Mouse (Mus musculus): Measurements from ENCODE around the gene Olfr735. TPM values are rescaled to one million over a fixed set of nuclear protein-coding genes. Genes with fewer than 3 reads are reported as not detected.

Olfr735 gene
- not detected in 2 replicates for polyA plus RNA-seq (2015; fragmentation: Nextera tagmentation; extraction: Ambion mirVana)

DNA sequence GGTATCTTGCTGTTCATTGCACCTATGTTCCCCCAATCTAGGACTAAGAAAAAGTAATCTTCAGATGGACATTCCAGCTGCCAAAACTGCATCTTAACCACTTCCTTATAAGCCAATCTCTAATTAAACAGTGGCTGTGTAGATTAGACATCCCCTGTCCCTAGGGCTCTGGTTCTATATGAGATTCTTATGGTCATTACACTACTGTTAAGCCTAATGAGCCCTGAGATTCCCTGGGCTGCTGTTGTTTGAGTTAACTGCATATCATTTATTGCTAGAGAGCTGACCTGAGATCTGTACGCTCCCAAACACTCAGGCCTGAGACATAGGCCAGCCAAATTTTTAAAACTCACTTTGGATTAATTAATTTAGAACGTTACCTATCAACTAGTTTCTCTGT lies at the start of gene Olfr735:
Gene Olfr735 (minus strand): TSS at position 77 of the 400 bp plus-strand sequence.
- 72% methylated on average over 2 of the region's 2 CpGs for WGBS
- Histone ChIP-seq H3K4me2 (no peak within 1 kb of the TSS), H3K9ac (no peak within 1 kb of the TSS), H3K9me3 (no peaks in the 10 kb centered on the region), H3K27me3 (no peaks in the 10 kb centered on the region), H3K36me3 (no peaks in the 10 kb centered on the region), H3K27ac (no peak within 1 kb of the TSS), H3K4me1 (no peaks in the 10 kb centered on the region), H3K4me3 (no peak within 1 kb of the TSS)
- ATAC-seq (ENCODE audit: borderline replicate concordance, extremely low read depth, low FRiP score, low TSS enrichment), result no peak

DNA sequence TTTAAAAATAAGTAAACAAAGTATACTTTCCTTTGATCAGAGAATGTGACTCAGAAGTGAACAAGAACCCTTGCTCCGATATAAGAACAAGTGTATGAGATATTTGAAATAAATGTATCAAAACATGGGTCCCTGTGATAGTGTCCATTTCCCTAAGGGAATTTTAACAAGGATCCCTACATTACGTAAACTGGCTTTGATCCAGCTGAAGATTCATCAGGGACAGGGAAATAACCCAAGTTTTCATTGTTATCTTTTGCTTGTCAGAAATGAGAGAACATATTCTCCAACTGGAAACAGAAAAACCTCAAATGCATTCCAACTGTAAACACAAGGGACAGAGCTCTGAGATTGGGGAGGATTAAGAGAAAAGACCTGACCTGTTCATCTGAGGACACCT lies 32.2 kb upstream of the Olfr735 start, which contains the start of gene Olfr736:
Gene Olfr736 (plus strand): TSS at position 301 of the 400 bp plus-strand sequence.
- Histone ChIP-seq H3K27ac (no peak within 1 kb of the TSS), H3K4me2 (no peak within 1 kb of the TSS), H3K4me1 (no peaks in the 10 kb centered on the region), H3K9ac (no peak within 1 kb of the TSS), H3K4me3 (no peak within 1 kb of the TSS), H3K36me3 (no peaks in the 10 kb centered on the region), H3K27me3 (no peaks in the 10 kb centered on the region), H3K9me3 (no peaks in the 10 kb centered on the region)
- WGBS, result 70% methylated on average over 2 of the region's 2 CpGs
- ATAC-seq (ENCODE audit: borderline replicate concordance, extremely low read depth, low FRiP score, low TSS enrichment), result no peak

DNA sequence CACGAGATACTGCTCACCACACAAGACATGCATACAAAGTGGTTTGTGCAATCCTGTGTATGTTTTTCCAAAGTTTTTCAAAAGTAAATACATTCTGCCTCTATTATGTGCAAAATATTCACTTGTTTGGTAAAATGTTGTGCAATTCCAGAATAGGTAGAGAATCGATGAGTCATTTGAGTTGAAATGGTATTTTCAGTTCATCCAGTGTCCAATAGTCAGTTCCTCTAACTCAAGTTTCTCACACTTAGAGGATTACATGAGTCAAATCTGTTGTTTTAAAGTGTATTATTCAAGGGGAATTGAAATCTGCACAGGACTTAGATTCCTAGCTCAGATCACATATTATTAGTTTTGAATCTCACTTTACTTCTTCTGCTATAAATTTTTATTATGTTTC lies 14.9 kb upstream of the Olfr735 start:
- no peak overlapping the region for H3K4me3 ChIP-seq
- no peaks in the 10 kb centered on the region for H3K36me3 ChIP-seq
- no peak overlapping the region for H3K4me2 ChIP-seq
- ATAC-seq (ENCODE audit: borderline replicate concordance, extremely low read depth, low FRiP score, low TSS enrichment), result no peak
- H3K4me1 ChIP-seq, result no peaks in the 10 kb centered on the region
- WGBS, result 75% methylated on average over 2 of the region's 2 CpGs
- H3K27me3 ChIP-seq, result no peaks in the 10 kb centered on the region
- no peak overlapping the region for H3K27ac ChIP-seq
- no peak overlapping the region for H3K9ac ChIP-seq
- H3K9me3 ChIP-seq, result no peaks in the 10 kb centered on the region

DNA sequence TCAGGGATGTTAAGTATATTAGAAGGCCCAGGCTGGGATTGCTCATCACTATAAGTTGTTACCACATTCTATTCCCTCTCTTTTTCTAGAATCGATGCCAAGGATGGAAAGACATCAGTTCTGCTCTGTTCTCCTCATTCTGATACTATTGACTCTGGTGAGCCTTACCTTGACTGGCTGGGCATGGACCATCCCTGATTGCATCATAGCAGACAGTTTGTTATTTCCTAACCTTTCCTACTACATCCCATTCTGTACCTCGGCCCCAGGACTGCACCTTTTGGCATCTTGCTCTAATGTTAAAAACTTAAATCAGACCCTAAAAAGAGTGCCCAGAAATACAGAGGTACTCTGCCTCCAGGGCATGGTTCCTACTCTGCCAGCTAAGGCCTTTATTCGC lies 11.8 kb upstream of the Olfr735 start:
- no peak for ATAC-seq (ENCODE audit: borderline replicate concordance, extremely low read depth, low FRiP score, low TSS enrichment)
- Histone ChIP-seq H3K9ac (no peak overlapping the region), H3K27me3 (no peaks in the 10 kb centered on the region), H3K4me1 (no peaks in the 10 kb centered on the region), H3K4me2 (no peak overlapping the region), H3K27ac (no peak overlapping the region), H3K36me3 (no peaks in the 10 kb centered on the region), H3K4me3 (no peak overlapping the region), H3K9me3 (no peaks in the 10 kb centered on the region)
- WGBS, result 82% methylated on average over 3 of the region's 3 CpGs

DNA sequence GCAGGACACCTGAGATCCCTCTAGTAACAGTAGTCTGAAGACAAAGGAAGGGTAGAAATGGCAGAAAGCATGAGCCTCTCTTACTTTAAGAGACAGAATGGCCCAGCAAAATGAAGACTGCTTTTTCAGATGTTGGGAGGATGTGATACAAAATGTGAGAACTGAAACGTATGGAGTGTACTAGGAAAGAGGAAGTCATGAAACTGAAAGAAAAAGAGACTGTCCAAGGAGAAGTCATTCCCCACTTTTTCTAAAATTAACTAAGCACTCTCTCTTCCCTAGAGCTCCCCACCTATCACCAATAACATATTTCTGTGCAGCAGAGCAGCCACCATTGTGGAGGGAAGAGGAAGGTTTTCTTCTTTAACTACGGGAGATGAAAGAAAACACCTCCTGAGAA lies 8.9 kb upstream of the Olfr735 start, which contains the start of gene Tlr11:
Gene Tlr11 (plus strand): TSS at position 322 of the 400 bp plus-strand sequence.
- Histone ChIP-seq H3K27me3 (no peaks in the 10 kb centered on the region), H3K9me3 (no peaks in the 10 kb centered on the region), H3K4me1 (no peaks in the 10 kb centered on the region), H3K4me2 (no peak within 1 kb of the TSS), H3K9ac (no peak within 1 kb of the TSS), H3K4me3 (no peak within 1 kb of the TSS), H3K27ac (no peak within 1 kb of the TSS), H3K36me3 (no peaks in the 10 kb centered on the region)
- WGBS, result 72% methylated on average over 2 of the region's 2 CpGs
- ATAC-seq (ENCODE audit: borderline replicate concordance, extremely low read depth, low FRiP score, low TSS enrichment), result no peak

DNA sequence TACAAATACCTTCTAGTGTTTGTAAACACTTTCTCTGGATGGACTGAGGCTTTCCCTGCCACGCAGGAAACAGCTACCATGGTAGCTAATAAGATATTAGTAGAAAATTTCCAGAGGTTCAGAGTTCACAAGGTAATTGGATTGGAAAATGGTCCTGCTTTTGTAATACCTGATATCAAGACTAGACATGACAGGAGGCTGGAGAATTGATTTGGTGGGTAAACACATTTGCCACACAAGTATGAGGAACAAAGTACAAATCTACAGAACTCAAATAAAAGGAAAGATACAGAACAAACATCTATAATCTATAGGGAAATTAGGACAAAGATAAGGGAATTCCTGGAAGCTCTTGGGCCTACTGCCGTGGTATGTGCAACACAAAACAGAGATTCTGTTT lies 8.1 kb upstream of the Olfr735 start:
- 71% methylated on average over 2 of the region's 2 CpGs for WGBS
- Histone ChIP-seq H3K9ac (no peak overlapping the region), H3K27me3 (no peaks in the 10 kb centered on the region), H3K4me2 (no peak overlapping the region), H3K4me3 (no peak overlapping the region), H3K27ac (no peak overlapping the region), H3K4me1 (no peaks in the 10 kb centered on the region), H3K9me3 (no peaks in the 10 kb centered on the region), H3K36me3 (no peaks in the 10 kb centered on the region)
- ATAC-seq (ENCODE audit: borderline replicate concordance, extremely low read depth, low FRiP score, low TSS enrichment), result no peak

DNA sequence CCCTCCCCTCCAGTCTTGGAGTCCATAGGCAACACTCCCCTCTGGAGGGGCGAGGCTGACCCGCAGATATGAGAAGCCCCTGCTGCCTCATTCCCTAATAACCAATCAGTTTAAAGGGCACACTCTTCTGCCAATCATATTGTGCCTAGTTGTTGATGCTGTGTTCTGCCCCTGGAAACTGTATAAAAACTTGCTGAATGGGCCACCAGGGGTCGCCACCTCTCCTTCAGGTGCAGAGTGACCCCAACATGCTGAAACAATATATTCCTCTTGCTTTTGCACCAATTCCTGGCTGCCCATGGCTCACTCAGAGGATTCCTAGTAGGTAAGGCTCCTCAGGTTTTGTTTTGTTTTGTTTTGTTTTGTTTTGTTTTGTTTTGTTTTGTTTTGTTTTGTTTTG lies 3.8 kb upstream of the Olfr735 start:
- H3K9me3 ChIP-seq, result no peaks in the 10 kb centered on the region
- H3K4me3 ChIP-seq, result no peak overlapping the region
- no peak overlapping the region for H3K9ac ChIP-seq
- no peaks in the 10 kb centered on the region for H3K27me3 ChIP-seq
- no peak overlapping the region for H3K4me2 ChIP-seq
- no peaks in the 10 kb centered on the region for H3K4me1 ChIP-seq
- ATAC-seq (ENCODE audit: borderline replicate concordance, extremely low read depth, low FRiP score, low TSS enrichment), result no peak
- no peaks in the 10 kb centered on the region for H3K36me3 ChIP-seq
- 40% methylated on average over 3 of the region's 3 CpGs for WGBS
- no peak overlapping the region for H3K27ac ChIP-seq

DNA sequence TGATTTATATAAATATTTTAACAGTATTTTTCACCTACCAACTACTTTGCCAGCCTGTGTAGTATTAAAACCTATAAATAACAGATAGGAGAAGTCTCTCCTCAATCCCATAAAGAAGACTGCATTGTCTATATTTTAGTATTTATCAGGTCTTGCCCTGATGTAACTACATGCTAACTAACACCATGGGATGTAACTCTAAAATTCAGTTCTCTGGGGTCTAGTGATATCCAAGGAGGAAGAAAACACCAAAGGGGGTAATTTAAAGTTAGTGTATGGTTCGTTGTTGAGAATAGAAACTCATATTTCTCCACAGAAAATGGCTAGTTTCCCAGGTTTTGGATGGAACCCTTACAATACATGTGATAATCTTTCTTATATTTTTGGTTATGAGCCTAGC lies 22.0 kb downstream of the Olfr735 start, which contains the start of gene Olfr734:
Gene Olfr734 (minus strand): TSS at position 101 of the 400 bp plus-strand sequence.
- no peak within 1 kb of the TSS for H3K4me2 ChIP-seq
- H3K9me3 ChIP-seq, result no peaks in the 10 kb centered on the region
- no peak for ATAC-seq (ENCODE audit: borderline replicate concordance, extremely low read depth, low FRiP score, low TSS enrichment)
- no peak within 1 kb of the TSS for H3K27ac ChIP-seq
- H3K4me3 ChIP-seq, result no peak within 1 kb of the TSS
- H3K36me3 ChIP-seq, result no peaks in the 10 kb centered on the region
- H3K27me3 ChIP-seq, result no peaks in the 10 kb centered on the region
- 38% methylated on average over 1 of the region's 1 CpGs for WGBS
- no peak within 1 kb of the TSS for H3K9ac ChIP-seq
- H3K4me1 ChIP-seq, result no peaks in the 10 kb centered on the region

DNA sequence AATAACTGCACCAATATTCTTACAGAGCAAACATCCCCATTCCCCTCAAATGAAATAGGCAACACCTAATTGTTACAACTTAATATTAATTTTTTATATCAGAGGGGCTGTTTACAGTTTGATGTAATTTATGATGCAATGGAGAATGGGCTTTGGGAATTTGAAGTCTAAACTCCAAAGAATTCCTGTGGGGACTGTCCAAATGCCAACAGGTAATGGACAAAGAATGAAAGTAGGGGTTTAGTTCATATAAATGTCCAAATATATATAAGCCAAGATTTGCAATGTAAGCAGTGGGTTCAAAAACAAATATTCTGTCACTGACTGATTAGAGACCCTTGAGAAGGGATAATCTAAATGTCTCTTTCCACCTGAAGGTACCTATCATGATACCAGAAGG lies 47.2 kb downstream of the Olfr735 start, which contains the start of gene Olfr733:
Gene Olfr733 (minus strand): TSS at position 101 of the 400 bp plus-strand sequence.
- no peaks in the 10 kb centered on the region for H3K27me3 ChIP-seq
- H3K36me3 ChIP-seq, result no peaks in the 10 kb centered on the region
- no peaks in the 10 kb centered on the region for H3K9me3 ChIP-seq
- no peaks in the 10 kb centered on the region for H3K4me1 ChIP-seq
- no peak within 1 kb of the TSS for H3K4me2 ChIP-seq
- H3K9ac ChIP-seq, result no peak within 1 kb of the TSS
- no peak within 1 kb of the TSS for H3K4me3 ChIP-seq
- ATAC-seq (ENCODE audit: borderline replicate concordance, extremely low read depth, low FRiP score, low TSS enrichment), result no peak
- no peak within 1 kb of the TSS for H3K27ac ChIP-seq

Other genes with a start within 250 kb of the Olfr735 start
- not detected in 2 replicates for gene Olfr727, start 225.7 kb downstream of the Olfr735 start, polyA plus RNA-seq (2015; fragmentation: Nextera tagmentation; extraction: Ambion mirVana)
- gene Olfr728, start 206.2 kb downstream of the Olfr735 start, polyA plus RNA-seq (2015; fragmentation: Nextera tagmentation; extraction: Ambion mirVana), result not detected in 2 replicates
- not detected in 2 replicates for gene Olfr729, start 196.0 kb downstream of the Olfr735 start, polyA plus RNA-seq (2015; fragmentation: Nextera tagmentation; extraction: Ambion mirVana)
- not detected in 2 replicates for gene Olfr730, start 160.7 kb downstream of the Olfr735 start, polyA plus RNA-seq (2015; fragmentation: Nextera tagmentation; extraction: Ambion mirVana)
- gene Olfr731, start 107.0 kb downstream of the Olfr735 start, polyA plus RNA-seq (2015; fragmentation: Nextera tagmentation; extraction: Ambion mirVana), result not detected in 2 replicates
- gene Olfr732, start 64.7 kb downstream of the Olfr735 start, polyA plus RNA-seq (2015; fragmentation: Nextera tagmentation; extraction: Ambion mirVana), result not detected in 2 replicates
- gene Olfr733, start 47.4 kb downstream of the Olfr735 start, polyA plus RNA-seq (2015; fragmentation: Nextera tagmentation; extraction: Ambion mirVana), result not detected in 2 replicates
- not detected in 2 replicates for gene Olfr734, start 22.1 kb downstream of the Olfr735 start, polyA plus RNA-seq (2015; fragmentation: Nextera tagmentation; extraction: Ambion mirVana)
- not detected in 2 replicates for gene Tlr11, start 9.0 kb upstream of the Olfr735 start, polyA plus RNA-seq (2015; fragmentation: Nextera tagmentation; extraction: Ambion mirVana)
- gene Olfr736, start 32.3 kb upstream of the Olfr735 start, polyA plus RNA-seq (2015; fragmentation: Nextera tagmentation; extraction: Ambion mirVana), result not detected in 2 replicates
- not detected in 2 replicates for gene Olfr738, start 58.7 kb upstream of the Olfr735 start, polyA plus RNA-seq (2015; fragmentation: Nextera tagmentation; extraction: Ambion mirVana)
- gene Olfr739, start 69.8 kb upstream of the Olfr735 start, polyA plus RNA-seq (2015; fragmentation: Nextera tagmentation; extraction: Ambion mirVana), result not detected in 2 replicates
- not detected in 2 replicates for gene Olfr740, start 96.7 kb upstream of the Olfr735 start, polyA plus RNA-seq (2015; fragmentation: Nextera tagmentation; extraction: Ambion mirVana)
- not detected in 2 replicates for gene Olfr741, start 123.9 kb upstream of the Olfr735 start, polyA plus RNA-seq (2015; fragmentation: Nextera tagmentation; extraction: Ambion mirVana)
- gene Olfr742, start 154.7 kb upstream of the Olfr735 start, polyA plus RNA-seq (2015; fragmentation: Nextera tagmentation; extraction: Ambion mirVana), result not detected in 2 replicates
- not detected in 2 replicates for gene Olfr743, start 173.0 kb upstream of the Olfr735 start, polyA plus RNA-seq (2015; fragmentation: Nextera tagmentation; extraction: Ambion mirVana)

Measured in lung, embryonic 15.5 days (tissue).